In genomic region chr9:10575346-10576241, GRCm38 (mm10) we compare ENCODE assay signal across 8 mouse cellular contexts.
"Had no signal": no experiment of that assay in that cellular context is flagged by ENCODE, and none has a peak within 500 bp of the region (broad histone marks: within the 10 kb centered on the region; RNA-seq: fewer than 3 reads in every experiment).

No protein-coding gene starts in this region.

- DNase-seq: kidney, adult 8-10 months; kidney, postnatal 25 days; left cerebral cortex, postnatal 4 days; lung, adult 18-20 months; right cerebral cortex, postnatal 14 days; thymus, postnatal 36 days had no signal

- H3K9me3 ChIP-seq: limb, embryonic 13.5 days had no signal

- H3K4me1 ChIP-seq: limb, embryonic 13.5 days had no signal

- H3K9ac ChIP-seq: limb, embryonic 13.5 days; liver, embryonic 14.5 days had no signal

- H3K4me2 ChIP-seq: limb, embryonic 13.5 days had no signal

- H3K36me3 ChIP-seq: limb, embryonic 13.5 days had no signal

- H3K27ac ChIP-seq: limb, embryonic 13.5 days; liver, embryonic 14.5 days had no signal

- H3K4me3 ChIP-seq: limb, embryonic 13.5 days had no signal

- H3K27me3 ChIP-seq: limb, embryonic 13.5 days had no signal
